Mouse (Mus musculus): Measurements from ENCODE around the gene Tfcp2l1.
"Not testable (repeated sequence)": the region's sequence is repeated elsewhere in the genome, so short reads cannot be mapped to it uniquely, and the experiment has no call there.

Gene Tfcp2l1

GRCm38 (mm10) chr1:118627781-118628464 lies at the start of gene Tfcp2l1:
Gene Tfcp2l1, plus strand, starts transcription at chr1:118627945.
- peak; percentile 96 for DNase-seq

- no peak for DNase-seq
Observed at GRCm38 (mm10) chr1:118580174-118580702, 47.5 kb upstream of the Tfcp2l1 start.

- no peak for DNase-seq
Observed at GRCm38 (mm10) chr1:118581179-118581578, 46.6 kb upstream of the Tfcp2l1 start.

GRCm38 (mm10) chr1:118589721-118590120 lies 38.0 kb upstream of the Tfcp2l1 start:
- no peak for DNase-seq

GRCm38 (mm10) chr1:118592933-118593332 lies 34.8 kb upstream of the Tfcp2l1 start:
- DNase-seq = peak; percentile 23

GRCm38 (mm10) chr1:118595395-118595794 lies 32.4 kb upstream of the Tfcp2l1 start:
- no peak for DNase-seq

- DNase-seq = no peak
Observed at GRCm38 (mm10) chr1:118597475-118598213, 30.1 kb upstream of the Tfcp2l1 start.

GRCm38 (mm10) chr1:118598339-118598738 lies 29.4 kb upstream of the Tfcp2l1 start:
- DNase-seq = no peak

- peak; percentile 61 for DNase-seq
Observed at GRCm38 (mm10) chr1:118613631-118614183, 14.0 kb upstream of the Tfcp2l1 start.

GRCm38 (mm10) chr1:118621055-118621454 lies 6.7 kb upstream of the Tfcp2l1 start:
- not testable (repeated sequence) for DNase-seq

GRCm38 (mm10) chr1:118622857-118623256 lies 4.9 kb upstream of the Tfcp2l1 start:
- DNase-seq = no peak

GRCm38 (mm10) chr1:118625461-118625860 lies 2.3 kb upstream of the Tfcp2l1 start:
- no peak for DNase-seq

GRCm38 (mm10) chr1:118625921-118626320 lies 1.8 kb upstream of the Tfcp2l1 start:
- DNase-seq = no peak

GRCm38 (mm10) chr1:118626452-118626851 lies 1.3 kb upstream of the Tfcp2l1 start:
- no peak for DNase-seq

- no peak for DNase-seq
Observed at GRCm38 (mm10) chr1:118633415-118633980, 5.8 kb downstream of the Tfcp2l1 start.

- no peak for DNase-seq
Observed at GRCm38 (mm10) chr1:118642296-118642999, 14.7 kb downstream of the Tfcp2l1 start.

GRCm38 (mm10) chr1:118643138-118643979 lies 15.6 kb downstream of the Tfcp2l1 start:
- peak; percentile 72 for DNase-seq

- DNase-seq = no peak
Observed at GRCm38 (mm10) chr1:118645701-118646100, 18.0 kb downstream of the Tfcp2l1 start.

- DNase-seq = peak; percentile 49
Observed at GRCm38 (mm10) chr1:118648015-118648414, 20.3 kb downstream of the Tfcp2l1 start.

- DNase-seq = peak; percentile 50
Observed at GRCm38 (mm10) chr1:118649933-118650770, 22.4 kb downstream of the Tfcp2l1 start.

- no peak for DNase-seq
Observed at GRCm38 (mm10) chr1:118650771-118651080, 23.0 kb downstream of the Tfcp2l1 start.
